Mouse (Mus musculus): ENCODE measurements around the gene Nfya.

- TF ChIP-seq POLR2A (IDR thresholded peaks at IDR 0.05; ENCODE audit: borderline replicate concordance, control insufficient read depth, low read depth, low read length) (no peak), CTCF (IDR thresholded peaks at IDR 0.05; ENCODE audit: control insufficient read depth, insufficient read depth, low read length) (no peak)
These were observed 16.3 kb upstream of the Nfya start for GRCm38 (mm10) chr17:48425823-48426612.

Data from bone marrow, adult 2 months (tissue).